Mouse (Mus musculus): ENCODE data around the gene Sult2a2. TPM values are rescaled to one million over a fixed set of nuclear protein-coding genes. Genes with fewer than 3 reads are reported as not detected.
"Not testable (repeated sequence)": the region's sequence is repeated elsewhere in the genome, so short reads cannot be mapped to it uniquely, and the experiment has no call there.

Sult2a2 gene
- total RNA-seq (2014; fragmentation: Nextera tagmentation): not detected in 2 replicates
- 0.64 TPM in 1 of 2 replicates, not detected in the other for total RNA-seq (2017)
- polyA plus RNA-seq (2012): not detected in 2 replicates

DNA sequence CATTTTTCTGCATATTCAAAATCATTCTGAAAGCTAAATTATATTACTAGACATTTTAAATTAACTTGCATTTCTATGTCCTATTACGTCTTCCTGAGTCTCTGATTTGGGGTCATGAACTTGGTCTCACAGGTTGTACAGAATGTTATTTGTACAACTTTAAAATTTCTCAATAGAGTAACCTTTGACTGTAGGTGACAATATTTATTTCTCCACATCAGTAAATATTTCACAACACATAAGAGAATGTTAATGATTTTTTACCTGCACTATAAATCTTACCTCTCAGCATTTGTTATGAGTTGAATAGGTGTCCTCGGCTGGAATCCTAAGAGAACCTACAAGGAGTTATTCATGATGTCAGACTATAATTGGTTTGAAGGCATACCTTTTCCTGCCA is at the start of gene Sult2a2:
Gene Sult2a2, plus strand, starts transcription at position 301 of the 400 bp plus-strand sequence.
- H3K4me1 ChIP-seq (ENCODE audit: insufficient read depth, low read depth, low read length); H3K36me3 ChIP-seq (replicated peaks); ATAC-seq (ENCODE audit: extremely low read depth, insufficient number of reproducible peaks, low FRiP score, poor library complexity, severe bottlenecking); DNase-seq (ENCODE audit: low spot score); H3K9me3 ChIP-seq (replicated peaks); H3K27me3 ChIP-seq (ENCODE audit: insufficient read depth, low read length); H3K4me3 ChIP-seq (ENCODE audit: low read depth, low read length): not testable (repeated sequence)

DNA sequence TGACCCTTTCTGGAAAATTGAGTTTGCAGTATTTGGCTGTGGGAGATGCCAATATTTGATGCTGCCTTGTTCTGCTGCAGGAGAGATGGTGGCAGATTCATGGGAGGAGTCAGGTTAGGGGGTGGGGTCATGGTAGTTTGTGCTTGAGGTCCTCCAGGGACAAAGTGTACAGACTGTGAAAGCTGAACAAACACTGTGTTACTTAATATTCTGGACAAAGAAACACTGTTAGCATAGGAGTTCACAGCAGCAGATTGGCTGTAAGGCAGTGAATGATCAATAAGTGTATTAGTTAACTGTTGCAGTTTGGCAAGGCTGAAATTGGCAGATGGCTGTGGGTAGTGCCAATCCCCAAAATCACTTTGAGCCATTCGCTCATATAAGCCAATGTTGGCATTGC is 80.6 kb downstream of the Sult2a2 start:
- H3K9me3 ChIP-seq (replicated peaks): 0 out of 2 replicates have a peak, but pooled peaks cover 3% of the 10 kb centered on the region
- no peak for TF ChIP-seq CTCF (IDR thresholded peaks at IDR 0.05; ENCODE audit: low read depth, low read length)
- no peak for TF ChIP-seq GATA2 (IDR thresholded peaks at IDR 0.05; ENCODE audit: borderline replicate concordance, low read depth, low read length)
- no peak for TF ChIP-seq GATA1 (IDR thresholded peaks at IDR 0.05; ENCODE audit: borderline replicate concordance, low read length)
- no peak for TF ChIP-seq TAL1 (conservative IDR thresholded peaks at IDR 0.05; ENCODE audit: low read depth, low read length)
- TF ChIP-seq POLR2AphosphoS5 (IDR thresholded peaks at IDR 0.05; ENCODE audit: insufficient replicate concordance, low read depth, low read length): no peak
- no peak overlapping the region for H3K4me3 ChIP-seq (ENCODE audit: low read depth, low read length)
- ATAC-seq (ENCODE audit: extremely low read depth, insufficient number of reproducible peaks, low FRiP score, poor library complexity, severe bottlenecking) (no peak), DNase-seq (ENCODE audit: low spot score) (no peak)
- no peaks in the 10 kb centered on the region for H3K4me1 ChIP-seq (ENCODE audit: insufficient read depth, low read depth, low read length)
- H3K27me3 ChIP-seq (ENCODE audit: insufficient read depth, low read length): no peaks in the 10 kb centered on the region
- H3K36me3 ChIP-seq (replicated peaks): no peaks in the 10 kb centered on the region

Other genes starting within 250 kb of the Sult2a2 start
- gene Bsph2, start 162.4 kb upstream of the Sult2a2 start, total RNA-seq (2014; fragmentation: Nextera tagmentation): not detected in 2 replicates
- gene Bsph2, start 162.4 kb upstream of the Sult2a2 start, total RNA-seq (2017): not detected in 2 replicates
- gene Bsph2, start 162.4 kb upstream of the Sult2a2 start, polyA plus RNA-seq (2012): not detected in 2 replicates
- gene Sult2a5, start 109.5 kb upstream of the Sult2a2 start, total RNA-seq (2014; fragmentation: Nextera tagmentation): not detected in 2 replicates
- not detected in 2 replicates for gene Sult2a5, start 109.5 kb upstream of the Sult2a2 start, total RNA-seq (2017)
- not detected in 2 replicates for gene Sult2a5, start 109.5 kb upstream of the Sult2a2 start, polyA plus RNA-seq (2012)
- not detected in 2 replicates for gene Sult2a1, start 103.9 kb downstream of the Sult2a2 start, total RNA-seq (2014; fragmentation: Nextera tagmentation)
- 0.11 TPM in 1 of 2 replicates, not detected in the other for gene Sult2a1, start 103.9 kb downstream of the Sult2a2 start, total RNA-seq (2017)
- gene Sult2a1, start 103.9 kb downstream of the Sult2a2 start, polyA plus RNA-seq (2012): not detected in 2 replicates